Mouse (Mus musculus): ENCODE data around the gene Vmn1r183.

DNA sequence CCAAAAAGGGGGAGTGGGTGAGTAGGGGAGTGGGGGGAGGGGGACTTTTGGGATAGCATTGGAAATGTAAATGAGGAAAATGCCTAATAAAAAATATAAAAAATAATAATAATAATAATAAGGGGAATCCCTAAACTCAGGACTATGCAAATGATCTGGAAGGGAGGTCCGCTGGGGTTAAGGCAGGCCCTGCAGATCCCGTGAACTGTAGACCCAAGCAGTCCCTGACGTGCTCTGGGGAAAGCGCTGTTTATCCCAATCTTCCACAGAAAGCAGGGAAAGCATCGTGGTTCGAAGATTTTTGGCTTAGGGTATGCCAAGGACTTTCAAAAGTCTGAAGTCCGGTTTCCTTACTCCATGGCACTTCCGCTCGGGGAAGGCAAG lies 58.7 kb downstream of the Vmn1r183 start:
- TF ChIP-seq CTCF (IDR thresholded peaks at IDR 0.05; ENCODE audit: low read depth), result no peak
- no peak for TF ChIP-seq EP300 (optimal IDR thresholded peaks at IDR 0.05)

Measured in stomach, postnatal 0 days (tissue).